Mouse (Mus musculus) liver, adult 2 months (tissue): ENCODE measurements around the gene Tmem223.

Experiments used
- CTCF ChIP-seq: fragments of 200-500 bp; IDR thresholded peaks from 2 replicates; pipeline ENCODE4 v1.5.1; 2011; ENCODE audit warnings: low read depth, low read length, control low read depth
- POLR2A ChIP-seq: fragments of 200-500 bp; IDR thresholded peaks from 2 replicates; pipeline ENCODE4 v1.6.1; 2011; ENCODE audit warnings: low read length, control low read depth; ENCODE audit not compliant: insufficient read depth; ENCODE audit errors: extremely low read depth

DNA sequence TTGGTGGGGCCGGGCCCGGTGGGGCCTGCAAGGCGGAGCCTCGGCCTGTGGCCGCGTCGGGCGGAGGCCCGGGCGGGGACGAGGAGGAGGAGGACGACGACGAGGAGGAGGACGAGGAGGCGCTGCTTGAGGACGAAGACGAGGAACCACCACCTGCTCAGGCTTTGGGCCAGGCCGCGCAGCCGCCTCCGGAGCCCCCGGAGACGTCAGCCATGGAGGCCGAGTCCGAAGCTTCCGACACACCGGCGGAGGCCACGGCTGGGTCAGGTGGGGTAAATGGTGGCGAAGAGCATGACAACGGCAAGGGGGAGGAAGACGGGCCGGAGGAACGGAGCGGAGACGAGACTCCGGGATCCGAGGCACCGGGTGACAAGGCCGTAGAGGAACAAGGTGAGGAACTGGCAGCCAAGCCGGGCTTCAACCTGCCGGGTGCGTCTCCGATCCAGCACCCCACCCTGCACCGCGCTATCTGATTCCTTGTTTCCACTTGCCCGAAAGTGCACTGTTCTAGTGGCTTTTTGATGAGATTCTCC lies 49.7 kb downstream of the Tmem223 start:
- TF ChIP-seq CTCF (no peak), POLR2A (no peak)
